Mouse (Mus musculus): ENCODE results near the gene Actn1.

Gene Actn1

DNA sequence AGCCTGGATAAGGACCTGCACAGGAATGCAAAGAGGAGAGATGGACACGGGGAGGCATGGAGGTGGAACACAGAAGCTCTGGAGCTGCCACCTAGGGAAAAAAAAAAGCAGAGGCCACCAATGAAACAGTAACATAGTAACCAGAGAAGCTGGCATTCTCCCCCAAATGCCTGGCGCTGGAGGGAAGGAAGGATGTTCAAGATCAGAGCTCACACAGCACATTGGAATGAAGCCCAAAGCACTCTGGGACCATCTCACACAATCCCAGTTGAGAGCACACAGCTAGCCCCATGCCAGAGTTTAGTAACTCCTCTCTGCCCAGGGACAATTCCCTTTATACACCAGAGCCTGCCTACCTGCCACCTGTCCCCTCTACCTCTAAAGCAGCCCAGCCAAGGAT is 34.1 kb downstream of the Actn1 start:
- no peak for DNase-seq (ENCODE audit: low spot score in 2 of 2)

DNA sequence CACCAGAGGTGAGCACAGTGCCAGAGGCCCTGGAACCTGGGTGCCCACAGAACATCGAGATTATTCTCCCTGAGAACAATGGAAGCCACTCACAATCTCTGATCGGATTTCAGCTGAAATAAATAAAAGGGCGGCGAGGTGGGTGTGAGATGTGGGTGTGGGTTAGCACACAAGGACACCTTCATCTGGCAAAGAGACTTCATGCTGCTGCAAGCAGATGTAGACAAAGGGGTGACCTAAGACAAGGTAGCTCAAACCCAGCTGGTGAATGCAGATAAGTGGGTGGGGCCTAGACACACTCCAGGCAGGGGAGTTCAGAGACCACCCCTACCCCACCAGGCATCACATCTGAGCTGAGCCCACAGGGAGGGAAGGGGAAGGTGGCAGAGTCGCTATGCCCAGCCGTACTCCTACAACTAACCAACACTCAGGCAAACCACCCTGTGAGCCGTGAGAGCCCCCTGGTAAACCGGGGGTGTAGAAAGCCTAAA is 35.9 kb downstream of the Actn1 start:
- DNase-seq (ENCODE audit: low spot score in 2 of 2), result no peak

DNA sequence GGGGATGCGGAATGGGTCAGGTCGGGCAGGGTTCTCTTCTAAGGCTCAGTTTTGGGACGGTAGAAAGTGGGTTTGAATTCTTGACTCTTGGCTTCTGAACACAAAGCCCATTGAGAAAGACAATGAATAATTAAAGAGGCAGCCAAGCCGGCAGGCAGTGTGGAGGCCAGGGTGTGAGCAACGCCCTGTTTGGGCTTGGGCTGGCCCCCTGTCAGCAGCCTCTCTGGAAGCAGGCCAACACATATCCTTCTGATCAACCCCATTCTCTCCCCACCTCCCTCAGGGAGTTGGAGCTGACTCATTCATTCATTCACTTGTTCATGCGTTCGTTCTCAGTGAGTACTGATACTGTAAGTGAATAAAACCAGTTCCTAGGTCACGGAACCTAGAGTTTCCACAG is 36.7 kb downstream of the Actn1 start:
- DNase-seq (ENCODE audit: low spot score in 2 of 2), result peak in 1 of 2 experiments; percentile 43

DNA sequence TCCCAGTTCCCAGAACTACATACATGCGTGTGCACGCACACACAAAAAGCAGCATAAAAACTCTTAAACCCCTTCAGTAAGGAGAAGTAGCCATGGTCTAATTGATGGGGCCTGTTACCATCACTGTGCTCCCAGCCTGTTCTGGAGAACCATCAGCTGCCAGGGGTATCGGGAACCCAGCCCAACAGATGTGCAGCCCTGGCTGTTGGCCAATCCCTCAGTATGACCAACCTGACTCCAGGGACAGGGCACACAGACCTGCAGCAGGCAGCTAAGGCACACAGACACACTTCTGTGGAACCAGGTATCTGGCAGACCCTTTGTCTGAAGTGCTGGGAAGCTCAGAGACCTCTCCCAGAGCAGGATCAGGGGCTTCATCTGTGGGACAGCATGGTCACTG is 37.7 kb downstream of the Actn1 start:
- no peak for DNase-seq (ENCODE audit: low spot score in 2 of 2)

DNA sequence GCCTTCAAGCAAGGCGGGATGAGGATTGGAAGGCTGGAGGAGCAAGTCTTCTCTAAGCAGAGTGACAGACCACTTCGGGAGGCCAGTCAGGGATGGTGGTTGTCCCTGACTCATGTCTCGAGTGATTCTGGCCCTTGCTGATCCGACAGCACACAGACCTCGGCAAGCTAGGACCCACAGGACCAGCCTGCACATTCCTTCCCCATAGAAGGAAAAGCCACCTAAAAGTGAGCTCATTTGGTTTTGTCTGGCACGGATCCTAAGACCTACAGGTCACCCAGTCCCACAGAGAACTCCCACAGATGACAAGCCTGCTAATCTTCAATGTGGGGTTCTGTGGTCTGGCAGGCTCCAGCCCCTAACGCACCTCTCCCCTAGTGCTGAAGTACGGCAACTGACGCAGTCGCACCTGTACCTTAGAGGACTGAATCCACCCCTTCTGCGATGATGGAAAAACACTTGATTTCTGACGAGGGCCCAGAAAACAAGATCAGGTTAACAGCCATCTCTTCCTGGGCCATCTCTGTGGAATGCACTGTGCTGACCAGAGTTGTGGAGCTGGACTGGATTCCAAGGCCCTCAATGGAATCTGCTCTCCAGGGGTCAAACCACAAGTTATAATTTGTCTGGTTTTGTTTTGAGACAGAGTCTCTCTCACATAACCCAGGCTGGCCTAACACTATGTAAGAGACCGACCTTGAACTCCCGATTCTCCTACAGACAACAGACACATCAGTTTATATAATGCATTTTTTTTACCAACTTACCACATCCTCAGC is 39.7 kb downstream of the Actn1 start:
- no peak for DNase-seq (ENCODE audit: low spot score in 2 of 2)

DNA sequence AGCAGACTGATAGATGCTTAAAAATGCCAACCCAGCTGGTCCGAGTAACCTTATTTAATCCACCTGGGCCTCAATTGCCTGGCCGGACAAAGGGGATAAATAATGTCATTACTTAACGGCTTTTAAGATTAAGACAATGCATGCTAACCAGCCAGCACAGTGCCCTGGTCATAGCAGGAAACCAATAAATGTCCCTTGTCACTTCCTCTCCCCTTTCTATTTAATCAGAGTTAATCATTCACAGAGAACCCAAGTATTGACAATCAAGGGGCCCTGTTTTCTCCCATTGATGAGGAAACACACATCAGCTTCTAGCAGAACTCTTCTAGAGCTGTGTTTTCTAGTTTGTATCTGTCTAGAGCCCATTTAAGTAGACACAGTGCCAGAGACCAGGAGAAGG is 41.4 kb downstream of the Actn1 start:
- no peak for DNase-seq (ENCODE audit: low spot score in 2 of 2)

DNA sequence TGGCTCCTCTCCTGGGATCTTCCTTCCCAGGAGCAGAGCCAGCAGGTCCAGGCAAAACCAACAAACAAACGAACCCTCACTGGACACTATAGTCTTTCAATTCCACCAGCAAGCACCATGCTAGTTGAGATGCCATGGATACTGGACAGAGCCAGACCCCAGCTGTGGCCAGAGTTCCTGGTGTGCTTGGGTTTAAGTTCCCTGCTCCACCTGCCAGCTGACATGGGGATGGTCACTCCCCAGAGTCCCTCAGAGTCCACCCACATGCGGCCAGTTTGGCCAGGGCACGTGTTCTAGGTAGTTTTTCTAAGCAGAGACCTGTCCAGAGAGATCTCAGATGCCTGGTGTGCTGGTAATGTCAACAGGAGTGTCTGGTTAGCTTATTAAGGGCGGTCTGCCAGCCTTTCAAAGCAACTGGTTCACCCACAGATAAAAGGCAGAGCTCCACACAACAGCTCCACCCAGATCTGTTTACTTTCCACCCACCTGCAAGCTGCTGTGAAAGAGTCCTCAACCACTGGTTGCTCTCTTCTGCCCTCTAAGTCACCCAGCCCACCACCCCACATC is 42.0 kb downstream of the Actn1 start:
- DNase-seq (ENCODE audit: low spot score in 2 of 2), result no peak

DNA sequence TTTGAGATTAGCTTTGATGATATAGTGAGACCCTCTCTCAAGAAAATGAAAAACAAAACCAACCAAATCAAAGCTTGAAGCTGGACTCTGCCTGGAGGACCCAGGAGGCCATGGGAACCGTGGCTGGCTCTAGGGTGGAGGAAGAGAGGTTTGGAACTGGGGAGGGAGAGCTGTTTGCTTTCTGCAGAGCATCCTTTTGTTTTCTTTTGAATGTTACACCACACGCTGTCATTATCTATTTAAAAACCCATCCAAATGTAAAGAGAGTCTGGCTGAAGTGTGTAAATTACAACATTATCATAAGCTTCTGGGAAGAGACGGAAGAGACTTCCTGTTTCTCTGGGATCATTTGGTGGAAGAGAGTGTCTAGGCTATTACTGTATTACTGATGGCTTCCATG is 43.1 kb downstream of the Actn1 start:
- no peak for DNase-seq (ENCODE audit: low spot score in 2 of 2)

DNA sequence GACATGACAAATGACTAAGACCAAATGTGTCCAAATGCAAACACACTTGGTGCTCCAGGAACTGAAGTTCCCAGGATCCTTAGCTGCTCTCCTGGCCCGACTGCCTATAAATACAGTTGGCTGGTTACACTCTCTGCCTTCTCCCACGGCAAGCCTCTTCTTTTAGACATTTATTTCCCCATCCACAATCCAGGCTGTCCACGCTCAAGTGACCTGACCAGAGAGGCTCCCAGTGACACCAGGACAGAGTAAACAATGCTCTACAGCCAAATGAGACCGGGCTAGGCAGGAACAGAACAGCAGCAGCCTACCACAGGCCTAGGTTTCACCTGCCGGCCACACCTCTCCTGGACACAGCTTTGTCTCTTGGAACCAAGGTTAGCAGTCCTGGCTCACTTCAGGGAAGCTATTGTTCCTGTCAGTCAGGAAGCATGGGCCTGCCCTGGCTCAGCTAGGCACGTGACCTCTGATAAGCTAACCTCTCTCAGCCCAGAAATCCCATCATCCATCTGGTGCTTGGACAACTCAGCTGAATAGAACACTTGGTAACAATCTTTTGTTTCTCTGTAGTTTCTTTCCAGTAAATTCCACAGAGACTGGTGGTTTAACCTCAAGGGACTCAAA is 43.8 kb downstream of the Actn1 start:
- no peak for DNase-seq (ENCODE audit: low spot score in 2 of 2)

DNA sequence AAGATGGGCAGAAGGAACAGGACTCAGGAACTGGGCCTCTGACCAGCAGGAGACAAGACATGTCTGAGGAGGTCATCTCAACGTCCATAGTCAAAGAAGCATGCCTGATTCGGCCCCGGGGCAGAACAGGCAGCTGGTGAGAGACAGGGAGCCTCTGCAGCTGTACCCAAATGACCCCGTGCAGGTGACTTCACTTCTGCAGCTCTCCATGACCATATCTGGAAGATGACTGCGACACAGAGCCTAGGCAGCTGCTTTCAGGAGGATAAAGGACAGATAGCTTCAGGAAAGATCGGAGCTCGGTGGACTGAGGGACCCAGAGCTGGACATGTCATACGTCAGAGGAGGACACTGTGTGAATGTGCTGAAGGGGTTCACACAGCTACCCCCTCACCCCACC is 46.4 kb downstream of the Actn1 start:
- DNase-seq (ENCODE audit: low spot score in 2 of 2), result no peak

DNA sequence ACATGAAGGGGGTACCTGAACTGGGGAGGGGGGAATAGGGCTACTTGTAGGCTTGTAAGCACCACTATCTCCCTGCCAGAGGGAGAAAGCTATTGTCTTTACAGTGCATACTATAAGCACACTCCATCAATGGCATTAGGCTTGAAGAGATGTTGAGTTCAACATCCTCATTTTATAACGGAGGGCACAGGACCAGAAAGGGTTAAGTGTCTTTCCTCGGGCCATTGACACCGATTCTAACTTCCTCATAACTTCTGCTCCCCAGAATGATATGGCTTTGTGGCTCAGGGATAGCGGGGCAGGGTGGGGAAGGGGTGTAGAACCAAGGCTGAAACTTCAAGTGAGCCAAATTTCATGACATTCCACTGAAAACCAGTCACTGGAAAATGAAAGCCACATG is 46.9 kb downstream of the Actn1 start:
- no peak for DNase-seq (ENCODE audit: low spot score in 2 of 2)

DNA sequence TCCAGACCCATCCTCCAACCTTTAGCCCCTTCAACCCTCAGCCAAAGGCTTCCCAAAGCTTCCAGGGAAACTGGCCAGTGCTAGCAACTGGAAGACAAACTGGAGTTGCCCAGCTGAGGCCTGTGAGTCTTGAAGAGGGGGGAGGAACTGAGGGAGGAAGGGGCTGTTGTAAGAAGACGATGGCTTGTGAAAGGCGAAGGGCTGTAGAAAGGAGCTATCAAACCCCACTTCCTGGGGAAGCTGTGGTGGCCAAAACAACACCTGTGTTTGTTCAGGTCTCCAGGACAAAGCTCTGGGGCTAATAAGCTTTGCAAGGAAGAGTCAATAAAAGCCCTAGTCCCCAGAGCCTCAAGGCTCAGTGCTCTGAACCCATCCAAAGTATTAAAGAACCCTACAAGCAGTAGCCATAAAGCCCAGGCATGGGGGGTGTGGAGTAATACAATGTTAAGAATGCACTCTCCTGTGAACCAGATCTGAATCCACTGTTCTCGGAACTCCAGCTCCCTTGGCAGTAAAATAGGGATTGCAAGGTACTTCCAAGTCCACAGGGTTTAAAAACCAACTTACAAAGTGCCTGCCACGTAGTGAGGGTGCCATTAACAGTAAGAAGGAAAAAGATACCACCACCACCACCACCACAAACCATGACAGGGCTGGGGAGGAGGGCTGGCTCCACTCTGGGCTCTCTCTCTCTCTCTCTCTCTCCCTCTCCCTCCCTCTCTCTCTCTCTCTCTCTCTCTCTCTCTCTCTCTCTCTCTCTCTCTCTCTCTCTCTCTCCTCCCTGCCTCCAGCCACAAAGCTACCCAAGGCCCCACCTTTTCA is 49.2 kb downstream of the Actn1 start:
- no peak for DNase-seq (ENCODE audit: low spot score in 2 of 2)

DNA sequence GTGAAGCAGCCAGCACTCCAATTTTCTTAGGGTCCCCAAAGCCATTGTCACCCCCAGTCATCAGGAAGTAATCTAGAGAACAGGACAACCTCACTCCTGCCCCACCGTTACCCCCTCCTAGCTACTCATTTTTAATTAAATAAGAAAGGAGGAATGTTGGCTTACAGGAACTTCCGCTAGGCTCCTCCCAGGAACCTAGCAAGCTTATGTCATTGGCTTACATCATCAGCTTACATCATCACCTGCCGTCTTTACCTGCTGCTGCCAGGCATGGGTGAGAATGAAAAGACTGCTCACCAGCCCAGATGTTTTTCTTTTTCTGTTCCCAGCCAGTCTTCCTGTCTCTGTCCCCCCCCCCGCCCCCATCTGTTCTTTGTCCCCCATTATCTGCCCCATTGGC is 50.3 kb downstream of the Actn1 start:
- no peak for DNase-seq (ENCODE audit: low spot score in 2 of 2)

DNA sequence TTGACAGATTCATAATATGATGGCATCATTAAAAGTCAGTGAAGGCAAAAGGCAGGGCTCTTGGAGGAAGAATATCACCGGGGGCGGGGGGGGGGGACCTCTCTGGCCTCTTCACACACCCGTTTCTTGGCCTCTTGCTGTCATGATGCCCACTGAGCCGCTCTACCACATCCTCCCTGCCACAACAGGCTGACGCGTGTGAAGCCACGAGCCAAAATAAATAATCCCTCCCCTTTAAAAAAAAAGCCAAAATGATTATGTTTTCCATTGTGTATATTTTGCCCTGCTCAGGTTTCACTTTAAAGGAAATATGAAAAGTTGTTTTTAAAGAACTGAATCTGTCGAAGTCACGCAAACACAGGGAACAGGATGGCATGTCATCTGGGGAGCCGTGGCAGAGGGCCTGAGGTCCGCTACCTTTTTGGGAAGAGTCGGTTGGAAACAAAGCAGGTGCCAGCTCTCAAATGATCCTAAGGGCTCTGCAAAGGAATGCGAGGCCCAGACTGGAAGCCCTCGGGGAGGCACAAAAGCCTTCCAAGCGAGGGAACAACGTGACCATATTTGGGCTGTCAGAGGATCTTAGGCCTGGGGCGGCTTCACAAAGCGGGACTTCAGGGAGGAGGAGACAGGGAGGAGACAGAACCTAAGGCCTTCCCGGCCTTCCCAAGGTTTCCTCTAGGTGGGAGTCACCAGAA is 51.9 kb downstream of the Actn1 start:
- DNase-seq (ENCODE audit: low spot score in 2 of 2), result no peak

DNA sequence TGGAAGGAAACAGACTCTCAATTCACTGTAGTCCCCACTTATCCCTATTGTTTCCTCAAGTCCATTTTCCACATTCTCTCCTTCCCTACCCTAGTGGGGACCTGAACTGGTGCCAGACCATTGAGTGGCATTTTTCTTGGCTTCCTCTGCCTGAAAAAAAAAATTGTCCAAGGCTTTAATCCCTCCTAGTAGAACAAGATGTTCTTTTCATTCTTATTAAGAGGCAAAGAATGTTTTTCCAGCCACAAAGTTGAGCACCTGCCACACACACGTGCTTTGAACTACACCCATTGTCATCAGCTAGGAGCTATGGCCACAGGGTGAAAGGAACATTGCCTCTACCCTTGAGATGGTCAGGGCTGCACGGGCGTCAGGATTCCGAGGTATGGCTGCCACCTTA is 56.9 kb downstream of the Actn1 start:
- no peak for DNase-seq (ENCODE audit: low spot score in 2 of 2)

DNA sequence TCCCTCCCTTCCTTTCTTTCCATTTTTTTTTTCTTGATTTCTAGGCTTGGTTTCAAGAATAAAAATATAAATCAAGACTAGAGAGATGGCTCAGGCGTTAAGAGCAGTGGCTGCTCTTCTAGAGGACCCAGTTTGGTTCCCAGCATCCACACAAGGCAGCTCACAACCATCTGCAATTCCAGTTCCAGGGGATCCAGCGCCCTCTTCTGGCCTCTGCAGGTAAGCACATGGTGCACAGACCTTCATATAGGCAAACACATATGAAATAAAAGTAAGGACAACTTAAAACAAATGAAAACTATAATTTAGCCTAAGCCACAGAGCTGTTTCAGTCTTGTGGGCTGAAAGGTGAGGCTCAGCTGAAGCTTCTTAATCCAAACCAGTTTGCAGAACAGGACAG is 60.4 kb downstream of the Actn1 start:
- no peak for DNase-seq (ENCODE audit: low spot score in 2 of 2)

DNA sequence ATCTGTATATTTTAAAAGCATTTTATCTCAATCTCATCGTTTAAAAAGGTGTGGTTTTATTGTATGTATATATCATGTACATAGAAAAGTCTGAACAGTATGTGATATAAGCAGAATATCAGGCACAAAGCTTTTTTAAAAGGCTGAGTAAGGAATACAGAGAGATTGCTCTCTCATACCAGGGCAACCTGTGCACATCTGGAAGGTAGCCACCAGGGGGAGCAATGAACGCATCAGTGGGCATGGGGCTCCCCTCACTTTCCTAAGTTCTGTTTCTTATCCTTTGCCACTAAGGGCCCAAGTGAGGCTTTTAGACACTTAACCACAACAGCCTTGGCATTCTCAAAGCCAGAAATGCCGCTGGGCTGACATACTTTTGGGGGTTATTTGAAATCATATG is 61.7 kb downstream of the Actn1 start:
- peak; percentile 46 to 58 for DNase-seq (ENCODE audit: low spot score in 2 of 2)

DNA sequence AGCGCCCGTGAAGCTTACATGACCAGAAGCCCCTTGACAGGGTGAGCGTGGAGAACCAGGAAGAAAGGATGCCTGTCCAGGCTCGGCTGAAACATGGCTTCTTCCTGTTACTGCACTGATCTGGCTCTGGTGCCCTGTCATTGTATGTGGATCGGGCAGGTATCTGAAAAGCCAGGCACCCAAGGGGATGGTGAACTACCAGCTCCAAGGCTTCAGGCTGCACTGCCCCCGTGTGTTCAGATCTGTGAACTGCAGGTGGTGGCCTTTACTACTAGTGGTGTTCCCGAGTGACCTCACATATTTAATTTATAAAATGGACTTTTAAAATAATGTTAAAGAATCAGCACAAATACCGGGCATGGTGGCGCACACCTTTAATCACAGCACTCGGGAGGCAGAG is 62.8 kb downstream of the Actn1 start:
- DNase-seq (ENCODE audit: low spot score in 2 of 2), result no peak

DNA sequence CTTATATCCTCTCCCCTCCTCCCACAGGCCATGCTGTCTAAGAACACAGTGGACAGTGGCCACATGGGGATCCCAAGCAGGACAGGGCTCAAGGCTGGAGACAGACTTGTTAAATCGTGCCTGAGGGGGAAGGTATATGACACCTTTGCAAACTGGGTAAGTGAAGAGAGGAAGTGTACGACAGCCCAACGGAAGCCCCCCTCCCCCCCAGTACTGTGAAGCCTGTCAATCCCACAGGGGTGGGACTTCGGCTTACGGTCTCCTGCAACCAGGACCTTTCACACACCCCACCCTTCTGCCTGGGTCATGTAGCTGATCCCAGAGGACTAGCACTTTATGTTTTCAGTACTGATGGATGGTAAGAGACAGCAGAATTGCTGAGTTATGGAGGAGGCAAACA is 68.4 kb downstream of the Actn1 start:
- no peak for DNase-seq (ENCODE audit: low spot score in 2 of 2)

DNA sequence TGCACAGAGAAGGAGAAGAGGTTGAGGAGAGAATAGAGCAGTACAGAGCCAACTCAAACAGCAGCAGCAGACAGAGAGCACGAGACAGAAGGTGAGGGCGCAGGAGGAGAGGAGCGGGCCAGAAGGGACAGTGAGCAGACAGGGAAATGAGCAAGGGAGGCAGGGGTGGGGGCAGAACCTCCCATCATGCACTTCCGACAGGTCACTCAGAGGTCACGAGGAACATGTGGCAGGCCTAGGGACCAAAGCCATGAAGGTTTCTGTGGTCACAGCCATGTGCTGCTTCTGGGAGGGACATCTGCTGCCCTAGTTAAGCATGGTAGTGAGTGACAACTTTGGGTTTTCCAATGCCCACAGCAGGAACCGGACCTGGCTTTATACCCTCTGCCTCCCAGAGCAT is 68.8 kb downstream of the Actn1 start:
- no peak for DNase-seq (ENCODE audit: low spot score in 2 of 2)

DNA sequence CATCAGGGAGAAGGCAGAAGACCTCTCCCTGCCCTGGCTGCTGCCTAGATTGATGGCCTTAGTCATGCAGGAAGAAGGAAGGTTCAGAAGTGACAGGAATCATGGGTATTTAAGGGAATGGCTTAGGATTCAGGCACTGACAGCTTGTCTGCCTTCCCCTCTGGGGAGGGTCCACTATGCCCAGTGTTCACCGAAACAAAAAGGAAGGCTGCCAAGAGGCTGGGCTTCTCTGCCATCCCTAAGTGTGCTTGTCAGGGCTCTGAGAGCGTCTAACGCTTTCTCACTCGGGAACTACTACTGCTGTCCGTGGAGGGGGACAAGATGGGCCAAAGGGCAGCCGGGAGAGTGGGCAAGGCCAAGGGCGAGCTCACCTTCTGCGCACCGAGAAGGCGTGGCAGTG is 69.3 kb downstream of the Actn1 start:
- DNase-seq (ENCODE audit: low spot score in 2 of 2), result no peak

DNA sequence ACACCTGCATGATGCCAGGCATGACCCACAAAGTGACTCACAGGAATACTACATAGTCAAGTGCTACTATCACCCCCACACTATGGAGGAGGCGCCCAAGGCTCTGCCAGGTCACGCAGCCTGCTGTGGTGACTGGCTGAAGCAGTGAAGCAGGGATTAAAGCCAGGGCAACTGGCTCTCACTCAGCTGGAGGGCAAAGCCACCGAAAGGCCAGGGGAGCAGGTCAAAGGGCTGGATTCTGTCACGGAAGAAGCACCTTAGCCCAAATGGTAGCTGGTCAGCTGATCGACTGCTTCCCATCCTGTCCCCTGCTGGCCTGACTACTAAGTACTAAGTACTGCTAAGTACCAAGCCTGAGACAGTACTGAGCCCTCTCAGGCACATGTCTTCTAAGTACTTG is 76.1 kb downstream of the Actn1 start:
- peak in 1 of 2 experiments; percentile 10 for DNase-seq (ENCODE audit: low spot score in 2 of 2)

Data from urinary bladder, postnatal 36 days (tissue).